13 mouse cellular contexts compared by ENCODE assay signal in the genomic region with DNA sequence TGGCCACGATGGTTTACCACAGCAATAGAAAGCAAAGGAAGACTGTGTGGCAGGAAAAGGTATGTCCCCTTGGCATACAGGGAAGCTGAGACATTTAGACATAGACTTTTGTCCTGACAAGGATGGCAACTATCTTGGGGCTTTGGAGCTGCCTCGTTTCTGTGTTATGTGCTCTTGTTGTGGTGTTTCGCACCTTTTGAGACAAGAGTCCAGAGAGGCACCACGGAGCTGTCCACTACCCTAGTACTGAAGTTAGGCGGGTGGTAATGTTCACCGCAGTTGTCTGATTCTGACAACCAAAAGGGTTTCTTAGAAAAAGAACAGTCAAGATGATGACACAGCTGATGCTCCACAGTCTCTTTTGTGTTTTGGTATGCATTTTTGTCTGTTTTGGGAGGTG.
DNase-seq lines count a peak whose midpoint lies in the region; ATAC-seq and TF ChIP-seq lines count a peak whose summit lies in the region.
"Had no signal": no experiment of that assay in that cellular context is flagged by ENCODE, and none has a peak within 500 bp of the region (broad histone marks: within the 10 kb centered on the region; RNA-seq: fewer than 3 reads in every experiment).

No protein-coding gene starts in this region.

- H3K4me3 ChIP-seq in kidney, postnatal 0 days (replicated peaks; ENCODE audit: low read depth, low read length): no peak overlapping the region
- H3K4me3 ChIP-seq: limb, embryonic 13.5 days; neural tube, embryonic 12.5 days had no signal

- 49% methylated on average over 6 of the region's 6 CpGs for WGBS in kidney, postnatal 0 days

- ATAC-seq in kidney, postnatal 0 days (replicated peaks; ENCODE audit: low FRiP score, low read depth): no peak
- no peak for ATAC-seq in megakaryocyte progenitor cell, adult 5-6 weeks (replicated peaks; ENCODE audit: poor library complexity)

- no peaks in the 10 kb centered on the region for H3K4me1 ChIP-seq in kidney, postnatal 0 days (replicated peaks; ENCODE audit: insufficient read depth, low read length)

- no peaks in the 10 kb centered on the region for H3K36me3 ChIP-seq in kidney, postnatal 0 days (ENCODE audit: insufficient read depth, low read length)
- H3K36me3 ChIP-seq: limb, embryonic 13.5 days; neural tube, embryonic 12.5 days had no signal

- H3K4me2 ChIP-seq in kidney, postnatal 0 days (ENCODE audit: low read length): no peak overlapping the region
- H3K4me2 ChIP-seq: limb, embryonic 13.5 days; neural tube, embryonic 12.5 days had no signal

- no peak overlapping the region for H3K27ac ChIP-seq in kidney, postnatal 0 days
- H3K27ac ChIP-seq: limb, embryonic 13.5 days; neural tube, embryonic 12.5 days had no signal

- H3K9ac ChIP-seq in kidney, postnatal 0 days (ENCODE audit: low read depth, low read length): no peak overlapping the region
- H3K9ac ChIP-seq: limb, embryonic 13.5 days; neural tube, embryonic 12.5 days had no signal

- H3K27me3 ChIP-seq in kidney, postnatal 0 days (ENCODE audit: insufficient read depth, low read length): no peaks in the 10 kb centered on the region
- H3K27me3 ChIP-seq: limb, embryonic 13.5 days; neural tube, embryonic 12.5 days had no signal

- DNase-seq in adrenal gland, postnatal 10 days: peak; percentile 47
- DNase-seq in adrenal gland, adult 2 months: no peak
- peak; percentile 41 for DNase-seq in kidney, postnatal 0 days (ENCODE audit: low spot score)
- DNase-seq in kidney, adult 8-10 months: no peak
- DNase-seq in urinary bladder, postnatal 14 days (ENCODE audit: low spot score): peak; percentile 11
- no peak for DNase-seq in urinary bladder, adult 2 months (ENCODE audit: low spot score)
- no peak for DNase-seq in spleen, adult 18-20 months
- DNase-seq: cerebellum, adult 9-11 months; heart, adult 11 months; thymus, adult 18-20 months had no signal

- H3K9me3 ChIP-seq in kidney, postnatal 0 days (replicated peaks; ENCODE audit: low read length): no peaks in the 10 kb centered on the region
- H3K9me3 ChIP-seq: limb, embryonic 13.5 days; neural tube, embryonic 12.5 days had no signal

- no peak for TF ChIP-seq CTCF in kidney, postnatal 0 days (IDR thresholded peaks at IDR 0.05; ENCODE audit: low read depth)

Comparison
In these comparisons a context has a peak if more than half of its experiments do, and no peak if none do; other contexts are left out.
1. DNase-seq: peak in adrenal gland, postnatal 10 days (single experiment), kidney, postnatal 0 days (single experiment) and urinary bladder, postnatal 14 days (single experiment); none in adrenal gland, adult 2 months (single experiment), kidney, adult 8-10 months (0 of 2), urinary bladder, adult 2 months (single experiment) and spleen, adult 18-20 months (0 of 2).